Mouse (Mus musculus) brown adipose tissue, adult 24 weeks (tissue): ENCODE results near the gene Dnase2b. TPM values are rescaled to one million over a fixed set of nuclear protein-coding genes. Genes with fewer than 3 reads are reported as not detected.

Source experiments
- H3K27ac ChIP-seq: fragments of 200-500 bp; replicated peaks from 2 replicates; pipeline ENCODE4 v1.5.1; 2012; ENCODE audit warnings: low read depth, mild to moderate bottlenecking, low read length
- H3K4me1 ChIP-seq: fragments of 200-500 bp; 2 replicates; pipeline ENCODE4 v1.6.1; 2012; ENCODE audit warnings: low read length, mixed read lengths; ENCODE audit not compliant: control insufficient read depth, insufficient read depth, insufficient read length
- H3K4me3 ChIP-seq: fragments of 200-500 bp; 2 replicates; pipeline ENCODE4 v1.5.1; 2012; ENCODE audit warnings: low read depth, mild to moderate bottlenecking, low read length, moderate library complexity; ENCODE audit not compliant: insufficient read depth
- polyA plus RNA-seq: library from polyadenylated mRNA; stranded (reverse); fragments of >200 nt; gene quantifications from 2 replicates; pipeline ENCODE4 v1.2.4, GENCODE M21; 2012; ENCODE audit not compliant: missing spikeins, insufficient read depth, insufficient read length

The Dnase2b gene
- polyA plus RNA-seq, 1 experiment: not detected

GRCm38 (mm10) chr3:146599198-146599900 is 16.0 kb downstream of the Dnase2b start:
- H3K4me3 ChIP-seq: no peak overlapping the region
- no peak overlapping the region for H3K27ac ChIP-seq
- H3K4me1 ChIP-seq: peaks cover 2% of the 10 kb centered on the region; the same call in 1 of the 2 replicates

DNA sequence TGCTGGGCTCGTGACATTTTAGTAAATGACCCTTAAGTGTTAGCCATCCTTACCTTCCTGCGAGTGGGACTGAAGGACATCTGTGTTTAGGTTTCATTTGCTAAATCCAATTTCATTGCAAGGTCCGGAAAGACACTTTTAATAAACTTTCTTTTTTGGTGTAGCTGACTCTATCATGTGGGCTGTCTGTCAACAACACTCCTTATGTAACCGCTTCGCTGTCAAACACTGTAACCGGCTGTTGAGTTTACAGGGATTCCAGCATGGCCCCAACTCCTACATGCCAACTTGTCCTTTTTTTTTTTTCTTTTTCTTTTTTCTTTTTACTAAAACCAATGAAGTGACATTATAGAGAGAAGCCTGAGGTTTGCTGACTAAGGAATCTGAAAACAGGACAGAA is 17.0 kb downstream of the Dnase2b start:
- Histone ChIP-seq H3K27ac (no peak overlapping the region), H3K4me3 (no peak overlapping the region), H3K4me1 (peaks cover 2% of the 10 kb centered on the region; the same call in 1 of the 2 replicates)

DNA sequence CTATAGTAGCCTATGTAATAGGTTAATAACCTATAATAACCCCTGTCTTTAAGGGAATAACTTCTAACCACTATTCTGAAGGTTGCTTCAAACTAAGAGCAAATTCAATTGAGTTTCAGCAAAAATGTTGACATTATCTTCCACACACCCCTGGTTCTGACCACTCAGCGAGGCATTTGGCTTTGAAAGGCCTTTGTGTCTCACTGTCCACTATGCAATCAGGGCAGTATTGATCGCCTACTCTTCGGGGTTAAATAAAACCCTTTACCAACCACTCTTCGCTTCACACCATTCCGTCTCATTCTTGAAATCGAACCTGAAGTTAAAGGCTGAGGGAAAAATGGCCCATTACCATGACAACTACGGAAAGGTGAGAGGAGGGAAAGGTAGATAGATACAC is 18.5 kb downstream of the Dnase2b start:
- peaks cover 2% of the 10 kb centered on the region; the same call in 1 of the 2 replicates for H3K4me1 ChIP-seq
- no peak overlapping the region for H3K4me3 ChIP-seq
- H3K27ac ChIP-seq: no peak overlapping the region

DNA sequence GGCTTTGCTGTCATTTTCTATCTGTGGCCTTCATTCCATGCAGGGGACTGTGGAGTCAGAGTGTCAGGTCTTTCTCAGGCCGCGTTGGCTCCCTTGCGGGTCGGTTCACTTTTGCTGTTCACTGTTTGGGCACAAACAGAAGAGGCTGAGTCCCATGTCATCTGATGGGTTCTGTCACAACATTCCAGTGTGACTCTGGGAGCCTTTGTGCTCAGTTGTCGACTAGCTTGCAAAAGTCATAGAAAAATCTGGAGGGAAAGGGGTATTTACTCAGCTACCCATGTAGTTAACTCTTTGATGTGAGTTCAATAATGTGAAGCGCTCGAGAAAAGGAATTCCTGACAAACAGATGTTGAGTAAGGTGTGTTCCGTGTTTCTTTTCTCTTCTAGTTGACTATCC is 19.0 kb downstream of the Dnase2b start:
- Histone ChIP-seq H3K4me1 (peaks cover 2% of the 10 kb centered on the region; the same call in 1 of the 2 replicates), H3K27ac (no peak overlapping the region), H3K4me3 (no peak overlapping the region)

GRCm38 (mm10) chr3:146595440-146595839 is 20.0 kb downstream of the Dnase2b start:
- peak overlapping the region; percentile 55 for H3K27ac ChIP-seq
- peaks cover 2% of the 10 kb centered on the region; the same call in 1 of the 2 replicates for H3K4me1 ChIP-seq
- H3K4me3 ChIP-seq: no peak overlapping the region

GRCm38 (mm10) chr3:146591601-146592000 is 23.8 kb downstream of the Dnase2b start:
- no peak overlapping the region for H3K4me3 ChIP-seq
- no peak overlapping the region for H3K27ac ChIP-seq
- H3K4me1 ChIP-seq: peaks cover 2% of the 10 kb centered on the region; the same call in 1 of the 2 replicates

DNA sequence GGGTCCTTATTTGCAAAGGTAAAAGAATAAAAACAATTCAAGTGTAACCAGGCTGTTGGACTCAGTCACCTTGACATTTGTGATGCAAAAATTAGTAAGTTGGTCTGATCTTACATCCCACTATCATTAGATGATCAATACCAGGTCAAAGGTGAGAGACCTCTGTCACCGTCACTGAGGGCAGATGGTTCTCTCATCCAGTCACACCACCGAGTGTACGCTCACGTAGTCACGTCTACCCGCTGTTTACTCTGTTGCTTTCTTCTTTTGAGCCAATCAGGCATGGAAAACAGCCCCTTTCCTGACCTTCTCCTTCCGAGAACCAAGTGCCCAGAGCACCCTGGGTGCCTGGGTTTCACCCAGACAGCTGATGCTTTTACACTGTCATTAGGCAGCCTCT is 24.2 kb downstream of the Dnase2b start:
- H3K4me3 ChIP-seq: no peak overlapping the region
- H3K27ac ChIP-seq: no peak overlapping the region
- H3K4me1 ChIP-seq: peaks cover 2% of the 10 kb centered on the region; the same call in 1 of the 2 replicates

- Histone ChIP-seq H3K27ac (no peak overlapping the region), H3K4me1 (no peaks in the 10 kb centered on the region), H3K4me3 (no peak overlapping the region)
These were observed 25.9 kb downstream of the Dnase2b start for GRCm38 (mm10) chr3:146589523-146589922.

GRCm38 (mm10) chr3:146586616-146587015 is 28.8 kb downstream of the Dnase2b start:
- Histone ChIP-seq H3K4me1 (no peaks in the 10 kb centered on the region), H3K4me3 (no peak overlapping the region), H3K27ac (no peak overlapping the region)

- no peak overlapping the region for H3K27ac ChIP-seq
- H3K4me1 ChIP-seq: no peaks in the 10 kb centered on the region
- peak overlapping the region; percentile 24; the same call in 1 of the 2 replicates for H3K4me3 ChIP-seq
These were observed 31.5 kb downstream of the Dnase2b start for GRCm38 (mm10) chr3:146583908-146584307.

DNA sequence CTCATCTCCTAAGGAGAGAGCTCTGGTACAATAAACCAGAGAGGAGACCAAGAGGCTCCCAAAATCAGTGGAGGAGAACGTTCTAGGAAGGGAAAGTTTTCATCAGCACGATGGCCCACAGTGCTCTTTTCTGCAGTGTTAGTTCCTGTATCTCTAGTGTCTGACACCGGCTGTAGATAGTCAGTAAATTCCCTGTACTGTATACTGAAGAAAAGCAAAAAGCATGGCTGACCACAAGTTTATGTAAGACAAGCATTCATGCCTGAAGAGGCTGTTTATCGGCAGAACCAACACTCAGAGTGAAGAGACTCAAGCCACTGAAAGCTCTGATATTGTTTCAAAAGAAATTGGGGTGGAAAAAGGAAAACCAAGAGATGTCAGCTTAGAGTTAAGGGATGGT is 31.9 kb downstream of the Dnase2b start:
- no peak overlapping the region for H3K27ac ChIP-seq
- H3K4me1 ChIP-seq: no peaks in the 10 kb centered on the region
- peak overlapping the region; percentile 24; the same call in 1 of the 2 replicates for H3K4me3 ChIP-seq

- no peak overlapping the region for H3K27ac ChIP-seq
- H3K4me3 ChIP-seq: no peak overlapping the region
- no peaks in the 10 kb centered on the region for H3K4me1 ChIP-seq
These were observed 35.2 kb downstream of the Dnase2b start for GRCm38 (mm10) chr3:146580039-146580729.

- Histone ChIP-seq H3K27ac (no peak overlapping the region), H3K4me3 (no peak overlapping the region), H3K4me1 (no peaks in the 10 kb centered on the region)
These were observed 37.8 kb downstream of the Dnase2b start for GRCm38 (mm10) chr3:146577591-146577990.

GRCm38 (mm10) chr3:146571341-146571740 is 44.1 kb downstream of the Dnase2b start:
- Histone ChIP-seq H3K4me1 (no peaks in the 10 kb centered on the region), H3K27ac (no peak overlapping the region)

GRCm38 (mm10) chr3:146570939-146571338 is 44.5 kb downstream of the Dnase2b start:
- H3K27ac ChIP-seq: no peak overlapping the region
- H3K4me3 ChIP-seq: no peak overlapping the region
- H3K4me1 ChIP-seq: no peaks in the 10 kb centered on the region

More at GRCm38 (mm10) chr3:146571341-146571740, 44.1 kb downstream of the Dnase2b start:
- no peak overlapping the region for H3K4me3 ChIP-seq
